Mouse (Mus musculus) forebrain, embryonic 13.5 days (tissue): Measurements from ENCODE around the gene Spata16. TPM values are rescaled to one million over a fixed set of nuclear protein-coding genes. Genes with fewer than 3 reads are reported as not detected.

ENCODE experiments used
- ATAC-seq: fragments of 200-750 bp; cut with Nextera tagmentation; 2 replicates; pipeline ENCODE4 v1.8.0; 2017
- H3K27ac ChIP-seq: fragments of 300-500 bp; sonication (generic); 2 replicates; pipeline ENCODE4 v1.5.1; 2015; ENCODE audit warnings: inconsistent platforms, mild to moderate bottlenecking, moderate library complexity
- H3K27me3 ChIP-seq: fragments of 300-500 bp; sonication (generic); 2 replicates; pipeline ENCODE4 v1.6.1; 2015; ENCODE audit warnings: mild to moderate bottlenecking, inconsistent platforms
- H3K36me3 ChIP-seq: fragments of 300-500 bp; sonication (generic); 2 replicates; pipeline ENCODE4 v1.6.1; 2015; ENCODE audit warnings: mild to moderate bottlenecking, inconsistent platforms; ENCODE audit not compliant: poor library complexity, severe bottlenecking
- H3K4me1 ChIP-seq: fragments of 300-500 bp; sonication (generic); 2 replicates; pipeline ENCODE4 v1.6.1; 2015; ENCODE audit warnings: inconsistent platforms
- H3K4me2 ChIP-seq: fragments of 300-500 bp; sonication (generic); 2 replicates; pipeline ENCODE4 v1.6.1; 2015; ENCODE audit warnings: inconsistent platforms, mild to moderate bottlenecking, moderate library complexity
- H3K4me3 ChIP-seq: fragments of 300-500 bp; sonication (generic); 2 replicates; pipeline ENCODE4 v1.5.1; 2015; ENCODE audit warnings: mild to moderate bottlenecking, inconsistent platforms
- H3K9ac ChIP-seq: fragments of 300-500 bp; sonication (generic); 2 replicates; pipeline ENCODE4 v1.6.1; 2015; ENCODE audit warnings: mild to moderate bottlenecking, inconsistent platforms
- H3K9me3 ChIP-seq: fragments of 300-500 bp; sonication (generic); replicated peaks from 2 replicates; pipeline ENCODE4 v1.6.1; 2016; ENCODE audit warnings: inconsistent platforms
- WGBS: fragments of 180-500 bp; shearing (Covaris S2); methylation state at CpG from one replicate; pipeline ENCODE4 v1.1.7; 2015; 5-methylcytosine and 5-hydroxymethylcytosine counted together
- polyA plus RNA-seq: library from polyadenylated mRNA; unstranded; fragments of >200 nt; fragmentation: Nextera tagmentation; extraction: Ambion mirVana; gene quantifications from 2 replicates; pipeline ENCODE4 v1.2.1, GENCODE M21; 2015

Spata16 gene
- polyA plus RNA-seq, 1 experiment from 2014 or later: not detected

DNA sequence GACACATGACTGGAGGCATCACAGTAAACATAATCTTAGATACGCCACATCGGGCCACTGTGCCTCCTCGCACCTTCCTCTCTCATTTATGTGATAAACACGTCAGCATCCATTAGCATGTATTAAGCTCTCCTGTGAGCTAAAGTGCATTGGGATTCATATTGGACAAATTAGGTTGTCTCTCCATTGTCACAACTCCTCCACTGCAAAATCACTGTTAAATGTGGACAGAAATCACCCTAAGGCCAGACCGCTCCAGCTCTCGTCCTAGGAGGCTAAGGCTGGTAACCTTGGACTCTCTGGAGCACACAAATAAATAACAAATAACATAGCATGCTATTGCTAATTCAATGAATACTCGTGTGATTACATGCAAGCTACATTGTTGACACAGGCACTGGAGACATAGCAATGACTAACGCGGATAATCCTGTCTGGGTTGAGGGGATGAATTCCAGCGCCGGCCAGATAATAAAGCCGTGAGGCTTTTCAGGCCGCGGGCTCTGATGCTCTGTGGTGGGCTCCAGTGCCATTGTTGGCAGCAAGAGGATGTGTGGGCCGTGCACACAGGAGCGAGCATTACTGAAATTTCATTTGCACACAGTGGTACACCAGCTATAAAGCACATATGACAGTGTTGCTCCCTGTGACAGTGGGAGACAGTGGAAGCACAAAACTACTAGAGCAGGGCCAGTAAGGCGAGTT lies 197.8 kb downstream of the Spata16 start:
- Histone ChIP-seq H3K9me3 (no peaks in the 10 kb centered on the region), H3K36me3 (no peaks in the 10 kb centered on the region), H3K4me2 (no peak overlapping the region), H3K27me3 (no peaks in the 10 kb centered on the region), H3K4me1 (peaks cover 14% of the 10 kb centered on the region), H3K9ac (peak overlapping the region; percentile 31; the same call in 1 of the 2 replicates), H3K4me3 (no peak overlapping the region), H3K27ac (peak overlapping the region; percentile 40; the same call in 1 of the 2 replicates)
- ATAC-seq: peak; percentile 61
- 48% methylated on average over 17 of the region's 17 CpGs for WGBS

- Histone ChIP-seq H3K9ac (no peak overlapping the region), H3K27me3 (no peaks in the 10 kb centered on the region), H3K27ac (no peak overlapping the region), H3K4me2 (no peak overlapping the region), H3K9me3 (no peaks in the 10 kb centered on the region), H3K4me3 (no peak overlapping the region), H3K36me3 (no peaks in the 10 kb centered on the region), H3K4me1 (no peaks in the 10 kb centered on the region; the same call in 1 of the 2 replicates)
- peak; percentile 93 for ATAC-seq
- 65% methylated on average over 3 of the region's 3 CpGs for WGBS
Observed at GRCm38 (mm10) chr3:26845041-26845440, 207.6 kb downstream of the Spata16 start.

- ATAC-seq: no peak
- no peak overlapping the region for H3K4me3 ChIP-seq
- no peaks in the 10 kb centered on the region for H3K9me3 ChIP-seq
- 80% methylated on average over 5 of the region's 5 CpGs for WGBS
- no peaks in the 10 kb centered on the region for H3K27me3 ChIP-seq
- no peak overlapping the region for H3K9ac ChIP-seq
- H3K4me1 ChIP-seq: peaks cover 11% of the 10 kb centered on the region
- H3K4me2 ChIP-seq: no peak overlapping the region
- no peak overlapping the region; the same call in 1 of the 2 replicates for H3K27ac ChIP-seq
- no peaks in the 10 kb centered on the region for H3K36me3 ChIP-seq
Observed at GRCm38 (mm10) chr3:26847935-26848334, 210.5 kb downstream of the Spata16 start.

GRCm38 (mm10) chr3:26850207-26850606 lies 212.8 kb downstream of the Spata16 start:
- no peaks in the 10 kb centered on the region for H3K27me3 ChIP-seq
- H3K9me3 ChIP-seq: no peaks in the 10 kb centered on the region
- no peak overlapping the region for H3K4me2 ChIP-seq
- no peak overlapping the region for H3K4me3 ChIP-seq
- peaks cover 11% of the 10 kb centered on the region for H3K4me1 ChIP-seq
- peak; percentile 17 for ATAC-seq
- no peak overlapping the region for H3K9ac ChIP-seq
- H3K27ac ChIP-seq: peak overlapping the region; percentile 48; the same call in 1 of the 2 replicates
- H3K36me3 ChIP-seq: no peaks in the 10 kb centered on the region

DNA sequence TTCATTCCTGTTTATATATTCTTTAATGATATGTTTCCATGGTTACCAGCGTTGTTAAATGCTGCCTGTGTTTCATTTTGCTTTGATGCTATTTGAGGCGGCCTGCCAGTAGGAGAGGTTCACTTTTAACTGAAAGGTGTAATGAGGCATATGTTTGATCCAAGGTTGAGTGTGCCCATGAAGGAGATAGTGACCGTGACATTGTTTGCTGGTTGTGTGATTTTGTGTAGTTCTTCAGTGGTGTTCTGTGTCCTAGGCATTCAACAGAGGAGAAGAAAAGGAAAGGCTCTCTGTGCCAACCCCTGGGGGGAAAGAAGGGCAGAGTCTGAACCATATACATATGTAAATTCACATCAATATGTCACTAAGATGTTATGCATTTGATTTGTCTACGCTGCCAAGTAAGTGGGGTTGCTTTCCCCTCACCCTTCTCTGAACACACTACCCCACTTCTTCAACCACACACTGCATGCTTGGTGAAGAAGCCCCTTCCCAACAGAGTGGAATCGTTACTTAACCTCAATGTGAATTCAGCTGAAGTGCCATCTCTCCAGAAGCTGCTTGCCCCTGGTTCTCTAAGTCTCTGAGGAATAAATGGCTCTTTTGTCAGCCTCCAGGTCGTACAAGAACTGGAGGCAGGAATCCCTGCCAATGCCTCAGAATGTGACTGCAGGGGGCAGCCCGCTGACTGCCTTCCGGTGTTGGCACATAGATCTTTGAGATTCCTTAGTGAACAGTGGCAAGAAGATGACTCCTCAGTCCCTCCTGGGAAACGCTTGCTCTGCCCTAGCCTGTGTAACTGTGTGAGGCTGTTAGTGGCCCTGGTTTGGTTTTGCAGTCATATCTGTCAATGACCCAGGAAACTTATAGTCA lies 213.5 kb downstream of the Spata16 start:
- peak overlapping the region; percentile 74 for H3K27ac ChIP-seq
- 17% methylated on average over 9 of the region's 9 CpGs for WGBS
- H3K9me3 ChIP-seq: no peaks in the 10 kb centered on the region
- peaks cover 11% of the 10 kb centered on the region for H3K4me1 ChIP-seq
- peak overlapping the region; percentile 20; the same call in 1 of the 2 replicates for H3K4me2 ChIP-seq
- H3K4me3 ChIP-seq: no peak overlapping the region
- no peaks in the 10 kb centered on the region for H3K36me3 ChIP-seq
- H3K27me3 ChIP-seq: no peaks in the 10 kb centered on the region
- peak; percentile 87 for ATAC-seq
- H3K9ac ChIP-seq: no peak overlapping the region

DNA sequence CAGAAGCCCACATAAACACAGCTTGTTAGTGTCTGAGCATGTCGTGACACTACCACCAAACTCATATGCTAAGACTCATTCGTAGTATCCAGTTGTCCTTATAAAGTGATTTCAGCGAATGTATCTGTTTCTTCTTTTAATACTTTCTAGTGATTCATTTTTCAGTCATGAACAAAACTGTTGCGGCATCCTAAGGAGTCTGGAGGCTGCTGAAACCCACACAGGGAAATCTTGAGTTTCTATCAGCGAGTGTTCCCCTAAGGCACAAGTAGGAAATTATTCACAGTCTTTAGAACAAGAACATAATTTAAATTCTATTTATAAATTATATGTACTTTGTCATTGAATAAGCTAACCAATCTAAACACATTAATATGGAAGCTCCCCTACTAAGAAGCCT lies 216.1 kb downstream of the Spata16 start:
- no peak overlapping the region for H3K4me3 ChIP-seq
- no peaks in the 10 kb centered on the region for H3K9me3 ChIP-seq
- peaks cover 11% of the 10 kb centered on the region for H3K4me1 ChIP-seq
- H3K27me3 ChIP-seq: no peaks in the 10 kb centered on the region
- H3K9ac ChIP-seq: no peak overlapping the region
- no peak overlapping the region for H3K4me2 ChIP-seq
- no peaks in the 10 kb centered on the region for H3K36me3 ChIP-seq
- 89% methylated on average over 5 of the region's 5 CpGs for whole genome bisulfite sequencing
- no peak for ATAC-seq
- no peak overlapping the region for H3K27ac ChIP-seq

DNA sequence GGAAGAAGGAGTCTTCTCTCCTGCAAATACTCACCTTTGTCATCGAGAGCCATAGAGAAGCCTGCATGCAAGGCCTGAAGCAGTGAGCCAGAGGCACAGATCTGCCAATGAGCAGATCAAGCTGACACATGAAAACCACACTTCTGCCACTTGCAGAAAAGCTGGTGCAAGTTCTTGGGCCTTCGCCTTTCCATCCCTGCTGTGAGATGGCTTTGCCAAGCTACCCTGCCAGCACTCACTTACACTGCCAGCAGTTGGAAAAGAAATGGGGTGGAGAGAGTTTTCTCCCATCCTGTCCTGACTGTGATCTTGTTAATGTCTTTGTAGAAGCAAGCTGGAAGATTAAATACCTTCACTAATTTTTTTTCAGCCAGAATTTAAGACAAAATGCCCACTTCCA lies 237.3 kb downstream of the Spata16 start:
- no peak overlapping the region for H3K4me3 ChIP-seq
- no peak overlapping the region for H3K9ac ChIP-seq
- H3K27ac ChIP-seq: no peak overlapping the region
- ATAC-seq: peak; percentile 72; the same call in 1 of the 2 replicates
- H3K9me3 ChIP-seq: no peaks in the 10 kb centered on the region
- WGBS: 84% methylated on average over 2 of the region's 2 CpGs
- no peak overlapping the region for H3K4me2 ChIP-seq
- H3K36me3 ChIP-seq: no peaks in the 10 kb centered on the region
- no peaks in the 10 kb centered on the region for H3K4me1 ChIP-seq
- no peaks in the 10 kb centered on the region for H3K27me3 ChIP-seq

- Histone ChIP-seq H3K4me3 (no peak overlapping the region), H3K9me3 (no peaks in the 10 kb centered on the region), H3K27ac (no peak overlapping the region), H3K36me3 (no peaks in the 10 kb centered on the region), H3K9ac (no peak overlapping the region), H3K4me2 (no peak overlapping the region), H3K4me1 (no peaks in the 10 kb centered on the region), H3K27me3 (no peaks in the 10 kb centered on the region)
- ATAC-seq: no peak
- WGBS: 56% methylated on average over 2 of the region's 2 CpGs
Observed at GRCm38 (mm10) chr3:26877291-26877690, 239.9 kb downstream of the Spata16 start.

- ATAC-seq: no peak
- H3K9me3 ChIP-seq: no peaks in the 10 kb centered on the region
- peaks cover 6% of the 10 kb centered on the region; the same call in 1 of the 2 replicates for H3K4me1 ChIP-seq
- no peaks in the 10 kb centered on the region for H3K27me3 ChIP-seq
- 81% methylated on average over 1 of the region's 1 CpGs for WGBS
- no peak overlapping the region for H3K4me2 ChIP-seq
- no peak overlapping the region for H3K27ac ChIP-seq
- H3K36me3 ChIP-seq: no peaks in the 10 kb centered on the region
- no peak overlapping the region for H3K9ac ChIP-seq
- H3K4me3 ChIP-seq: no peak overlapping the region
Observed at GRCm38 (mm10) chr3:26916607-26917006, 279.2 kb downstream of the Spata16 start.

GRCm38 (mm10) chr3:26920986-26921385 lies 283.6 kb downstream of the Spata16 start:
- WGBS: 24% methylated on average over 7 of the region's 7 CpGs
- Histone ChIP-seq H3K36me3 (no peaks in the 10 kb centered on the region), H3K4me2 (no peak overlapping the region), H3K9me3 (peaks cover 8% of the 10 kb centered on the region; the same call in 1 of the 2 replicates), H3K27ac (no peak overlapping the region), H3K9ac (no peak overlapping the region), H3K27me3 (no peaks in the 10 kb centered on the region), H3K4me1 (peaks cover 6% of the 10 kb centered on the region), H3K4me3 (no peak overlapping the region)
- ATAC-seq: no peak

GRCm38 (mm10) chr3:26921576-26921975 lies 284.2 kb downstream of the Spata16 start:
- Histone ChIP-seq H3K27me3 (no peaks in the 10 kb centered on the region), H3K9me3 (peaks cover 8% of the 10 kb centered on the region; the same call in 1 of the 2 replicates), H3K27ac (no peak overlapping the region), H3K4me3 (no peak overlapping the region), H3K4me2 (no peak overlapping the region), H3K36me3 (no peaks in the 10 kb centered on the region), H3K4me1 (peaks cover 6% of the 10 kb centered on the region), H3K9ac (no peak overlapping the region)
- no peak for ATAC-seq
- 97% methylated on average over 2 of the region's 2 CpGs for WGBS

DNA sequence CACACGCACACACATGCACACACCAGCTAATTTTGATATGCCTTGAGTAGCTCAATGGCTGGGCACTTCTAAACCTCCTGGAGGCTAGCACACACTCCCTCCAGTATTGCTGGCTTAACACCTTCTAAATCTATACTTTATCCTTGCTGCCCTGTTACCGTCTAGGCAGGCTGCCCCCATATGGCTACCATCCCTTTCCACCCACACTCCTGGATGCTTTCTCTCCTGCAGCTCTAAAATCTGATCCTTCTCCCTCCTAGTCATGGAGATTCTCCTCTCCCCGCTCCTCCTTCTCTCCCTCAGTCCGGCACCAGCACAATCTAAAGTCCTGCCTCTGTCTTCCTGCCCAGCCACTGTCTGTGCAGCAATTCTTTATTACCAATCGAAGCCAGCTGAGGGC lies 286.0 kb downstream of the Spata16 start:
- WGBS: 91% methylated on average over 5 of the region's 5 CpGs
- no peak overlapping the region for H3K27ac ChIP-seq
- H3K4me1 ChIP-seq: peaks cover 6% of the 10 kb centered on the region
- H3K36me3 ChIP-seq: no peaks in the 10 kb centered on the region
- no peak overlapping the region for H3K4me2 ChIP-seq
- H3K27me3 ChIP-seq: no peaks in the 10 kb centered on the region
- no peak overlapping the region for H3K9ac ChIP-seq
- no peak overlapping the region for H3K4me3 ChIP-seq
- peaks cover 8% of the 10 kb centered on the region; the same call in 1 of the 2 replicates for H3K9me3 ChIP-seq
- ATAC-seq: no peak
